Mouse (Mus musculus): ENCODE measurements around the gene Rps6kc1.

- no peak for TF ChIP-seq CTCF (IDR thresholded peaks at IDR 0.05; ENCODE audit: control insufficient read depth, insufficient read depth, low read length)
- no peak for TF ChIP-seq POLR2A (IDR thresholded peaks at IDR 0.05; ENCODE audit: borderline replicate concordance, control insufficient read depth, low read depth, low read length)
These were observed 248.8 kb downstream of the Rps6kc1 start for GRCm38 (mm10) chr1:190662736-190663135.
